Mouse (Mus musculus): ENCODE measurements around the gene Sec16b. TPM values are rescaled to one million over a fixed set of nuclear protein-coding genes. Genes with fewer than 3 reads are reported as not detected.
A peak's percentile ranks its signal among the peaks of the same experiment; 100 is the strongest.

Gene Sec16b
- polyA plus RNA-seq (2016; fragmentation: Nextera tagmentation; extraction: Ambion mirVana) = 0.71 and 1.9 TPM in 2 replicates

DNA sequence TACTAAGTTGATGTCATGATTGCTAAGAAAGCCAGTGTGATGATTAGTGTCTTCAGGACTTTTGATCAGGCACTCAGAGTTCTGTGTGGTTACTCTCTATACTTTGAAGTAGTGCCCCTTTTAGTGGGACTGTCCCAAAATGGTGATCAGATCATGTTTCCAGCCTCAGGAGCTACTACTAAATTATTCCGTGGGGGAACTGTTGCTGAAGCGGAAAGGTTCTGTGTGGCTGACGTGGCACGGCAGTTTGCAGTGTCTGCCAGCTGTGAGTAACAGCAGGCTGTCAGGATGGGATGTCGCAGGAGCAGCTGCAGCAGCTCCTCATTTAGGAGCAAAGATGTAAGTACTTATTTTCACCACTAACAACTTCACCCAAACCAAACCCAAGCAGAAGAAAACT is at the start of gene Sec16b:
TSS of gene Sec16b (plus strand) at position 207 of the 400 bp plus-strand sequence.
- no peak within 1 kb of the TSS for H3K27ac ChIP-seq
- H3K4me1 ChIP-seq = peaks cover 15% of the 10 kb centered on the region
- H3K4me3 ChIP-seq = no peak within 1 kb of the TSS
- no peak for DNase-seq (ENCODE audit: low spot score)
- H3K9me3 ChIP-seq = no peaks in the 10 kb centered on the region
- 40% methylated on average over 5 of the region's 5 CpGs for WGBS
- no peaks in the 10 kb centered on the region for H3K36me3 ChIP-seq
- no peaks in the 10 kb centered on the region for H3K27me3 ChIP-seq (ENCODE audit: insufficient read depth, poor library complexity, severe bottlenecking)

DNA sequence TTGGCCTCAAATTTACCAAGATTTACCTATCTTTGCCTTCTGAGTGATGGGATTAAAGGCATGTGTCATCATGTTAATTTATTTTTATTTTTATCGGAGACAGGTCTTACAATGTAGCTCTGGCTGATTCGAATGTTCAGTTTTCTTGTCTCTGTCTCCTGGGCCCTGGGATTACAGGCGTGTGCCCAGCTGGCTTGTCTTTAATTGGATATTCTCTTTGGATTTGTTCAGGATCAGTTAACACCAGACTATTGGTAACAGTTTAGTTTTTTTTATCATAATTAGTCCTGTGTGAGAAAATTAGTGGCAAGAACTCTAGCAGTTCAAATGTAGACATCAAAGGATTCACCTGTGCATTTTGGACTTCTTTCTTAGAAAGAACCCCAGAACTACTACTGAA is 48.7 kb upstream of the Sec16b start:
- DNase-seq (ENCODE audit: low spot score) = no peak
- 0 out of 2 replicates have a peak, but pooled peaks cover 4% of the 10 kb centered on the region for H3K36me3 ChIP-seq
- H3K4me1 ChIP-seq = peaks cover 27% of the 10 kb centered on the region
- no peaks in the 10 kb centered on the region for H3K27me3 ChIP-seq (ENCODE audit: insufficient read depth, poor library complexity, severe bottlenecking)
- H3K9me3 ChIP-seq = no peaks in the 10 kb centered on the region
- H3K27ac ChIP-seq = peak overlapping the region; percentile 89; the same call in 1 of the 2 replicates
- 96% methylated on average over 3 of the region's 3 CpGs for WGBS
- no peak overlapping the region for H3K4me3 ChIP-seq

DNA sequence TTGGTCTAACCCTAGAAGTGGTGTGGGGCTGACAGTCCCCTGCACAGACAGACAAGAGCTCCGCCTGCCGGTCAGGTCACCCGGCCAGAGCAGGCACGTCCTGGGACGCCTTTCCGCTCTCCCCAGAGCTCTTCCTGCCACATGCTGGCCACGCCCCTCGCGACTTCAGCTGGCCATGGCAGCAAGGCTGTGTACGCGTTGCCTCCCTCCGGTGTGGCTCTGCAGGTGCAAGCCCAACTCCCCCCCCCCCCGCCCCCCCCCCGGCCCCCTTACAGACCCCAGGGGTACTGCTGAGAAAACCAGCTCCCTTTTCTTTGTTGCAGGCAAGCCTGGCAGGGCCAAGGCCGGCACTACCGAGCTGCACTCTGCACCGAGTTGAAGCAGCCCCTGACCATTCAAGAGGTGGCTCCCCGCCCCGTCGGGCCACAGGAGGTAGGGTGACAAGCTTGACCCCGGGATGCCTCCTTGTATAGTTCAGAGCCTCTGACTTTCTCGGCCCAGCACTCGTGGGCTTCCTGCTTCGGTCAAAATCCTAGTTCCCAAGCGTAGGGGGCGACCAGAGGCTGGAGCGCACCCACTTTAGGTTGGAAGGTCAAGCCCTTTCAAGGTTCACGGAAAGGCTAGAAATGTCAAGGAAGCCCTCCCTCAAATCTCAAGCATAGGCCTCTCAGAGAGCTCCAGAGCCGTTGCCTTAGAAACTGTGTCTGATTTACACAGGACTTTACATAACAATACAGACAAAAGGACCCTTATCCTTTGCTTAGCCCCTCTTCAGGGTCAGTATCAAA is 47.9 kb upstream of the Sec16b start, which contains the start of gene Cryzl2:
TSS of gene Cryzl2 (plus strand) at position 157 of the 788 bp plus-strand sequence.
- WGBS = 9% methylated on average over 27 of the region's 29 CpGs
- no peaks in the 10 kb centered on the region for H3K27me3 ChIP-seq (ENCODE audit: insufficient read depth, poor library complexity, severe bottlenecking)
- H3K9me3 ChIP-seq = no peaks in the 10 kb centered on the region
- peak within 1 kb of the TSS; percentile 66 for H3K4me3 ChIP-seq
- peaks cover 24% of the 10 kb centered on the region for H3K4me1 ChIP-seq
- H3K27ac ChIP-seq = peak within 1 kb of the TSS; percentile 89
- DNase-seq (ENCODE audit: low spot score) = peak; percentile 95
- 0 out of 2 replicates have a peak, but pooled peaks cover 4% of the 10 kb centered on the region for H3K36me3 ChIP-seq

DNA sequence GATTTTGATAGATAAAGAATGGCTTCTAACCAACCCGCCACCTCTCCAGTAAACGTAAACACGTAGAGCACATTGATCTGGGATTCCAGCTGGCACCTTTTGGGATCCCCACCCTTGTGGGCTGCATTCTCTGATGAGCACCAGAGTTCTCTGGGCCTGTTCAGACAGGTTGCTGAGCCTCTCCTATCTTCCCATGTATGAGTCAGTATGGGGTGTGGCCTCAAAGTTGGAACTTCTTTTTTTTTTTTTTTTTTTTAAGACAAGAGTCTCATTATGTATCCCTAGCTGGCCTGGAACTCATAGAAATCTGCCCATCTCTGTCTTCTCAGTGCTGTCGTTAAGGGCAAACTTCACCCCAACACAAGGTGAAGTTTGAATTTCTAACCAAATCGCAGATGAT is 46.6 kb upstream of the Sec16b start:
- 0 out of 2 replicates have a peak, but pooled peaks cover 4% of the 10 kb centered on the region for H3K36me3 ChIP-seq
- H3K4me1 ChIP-seq = peaks cover 24% of the 10 kb centered on the region
- no peaks in the 10 kb centered on the region for H3K9me3 ChIP-seq
- 89% methylated on average over 5 of the region's 5 CpGs for WGBS
- no peaks in the 10 kb centered on the region for H3K27me3 ChIP-seq (ENCODE audit: insufficient read depth, poor library complexity, severe bottlenecking)
- no peak overlapping the region for H3K4me3 ChIP-seq
- DNase-seq (ENCODE audit: low spot score) = no peak
- no peak overlapping the region for H3K27ac ChIP-seq

DNA sequence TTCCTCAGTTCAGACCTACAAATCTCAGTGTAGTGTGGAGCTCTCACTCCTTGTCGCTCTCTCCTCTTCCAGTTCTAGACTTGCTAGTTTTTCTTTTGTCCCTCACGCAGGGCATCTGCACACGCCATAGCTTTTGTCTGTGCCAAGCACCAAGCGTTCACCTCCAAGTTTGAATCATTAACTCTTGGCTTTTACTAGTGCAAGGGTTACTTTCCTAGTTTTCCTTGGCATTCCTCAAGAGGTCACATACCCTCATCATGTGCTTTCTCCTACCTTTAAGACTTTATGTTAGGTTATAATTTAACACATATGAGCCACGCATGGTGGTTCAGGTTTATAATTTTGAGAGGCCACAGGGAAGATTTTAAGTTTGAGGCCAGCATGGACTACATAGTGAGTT is 45.3 kb upstream of the Sec16b start:
- Histone ChIP-seq H3K36me3 (peaks cover 9% of the 10 kb centered on the region; the same call in 1 of the 2 replicates), H3K27me3 (ENCODE audit: insufficient read depth, poor library complexity, severe bottlenecking) (no peaks in the 10 kb centered on the region), H3K4me1 (peaks cover 24% of the 10 kb centered on the region), H3K9me3 (no peaks in the 10 kb centered on the region), H3K4me3 (no peak overlapping the region), H3K27ac (no peak overlapping the region)
- WGBS = 93% methylated on average over 5 of the region's 5 CpGs
- no peak for DNase-seq (ENCODE audit: low spot score)

DNA sequence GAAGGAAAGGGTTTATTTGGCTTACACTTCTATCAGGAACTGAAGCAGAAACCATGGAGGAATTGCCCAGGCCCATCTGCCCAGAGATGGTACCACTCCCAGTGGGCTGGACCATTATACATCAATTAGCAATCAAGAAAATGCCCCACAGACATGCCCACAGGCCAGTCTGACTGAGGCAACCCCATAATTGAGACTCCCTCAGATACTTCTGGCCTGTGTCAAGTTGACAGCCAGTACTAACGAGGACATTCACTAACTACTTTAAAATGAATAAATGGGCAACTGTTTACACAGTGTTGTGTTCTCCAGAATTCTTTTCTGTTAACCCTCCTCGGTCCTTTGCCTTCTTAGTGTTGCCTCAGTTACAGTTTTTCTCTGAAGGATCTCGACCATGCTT is 44.2 kb upstream of the Sec16b start:
- Histone ChIP-seq H3K36me3 (peaks cover 16% of the 10 kb centered on the region; the same call in 1 of the 2 replicates), H3K4me3 (no peak overlapping the region), H3K27ac (no peak overlapping the region), H3K4me1 (peaks cover 24% of the 10 kb centered on the region), H3K27me3 (ENCODE audit: insufficient read depth, poor library complexity, severe bottlenecking) (no peaks in the 10 kb centered on the region), H3K9me3 (no peaks in the 10 kb centered on the region)
- 60% methylated on average over 3 of the region's 3 CpGs for WGBS
- no peak for DNase-seq (ENCODE audit: low spot score)

DNA sequence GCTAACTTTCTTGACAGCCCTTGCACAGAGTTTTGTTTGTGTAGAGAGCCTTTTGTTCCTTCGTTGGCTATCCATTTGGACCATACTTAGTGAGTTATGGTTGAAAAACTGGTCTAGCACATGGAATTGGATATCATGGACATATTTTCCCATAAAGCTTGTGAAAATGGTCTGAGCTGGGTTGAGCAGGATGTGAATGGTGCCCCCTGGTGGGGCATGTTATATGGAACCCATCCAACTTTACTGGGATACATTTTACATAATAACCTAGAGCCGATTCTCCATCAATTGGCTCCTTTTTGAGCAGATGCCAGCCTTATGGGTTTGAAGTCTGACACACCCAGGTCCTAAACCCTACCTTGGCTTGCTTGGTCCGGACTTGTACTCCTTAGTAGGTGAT is 41.3 kb upstream of the Sec16b start:
- Histone ChIP-seq H3K4me3 (no peak overlapping the region), H3K9me3 (no peaks in the 10 kb centered on the region), H3K27me3 (ENCODE audit: insufficient read depth, poor library complexity, severe bottlenecking) (no peaks in the 10 kb centered on the region), H3K36me3 (peaks cover 20% of the 10 kb centered on the region; the same call in 1 of the 2 replicates), H3K27ac (no peak overlapping the region), H3K4me1 (peaks cover 9% of the 10 kb centered on the region; the same call in 1 of the 2 replicates)
- 71% methylated on average over 3 of the region's 3 CpGs for WGBS
- DNase-seq (ENCODE audit: low spot score) = no peak

DNA sequence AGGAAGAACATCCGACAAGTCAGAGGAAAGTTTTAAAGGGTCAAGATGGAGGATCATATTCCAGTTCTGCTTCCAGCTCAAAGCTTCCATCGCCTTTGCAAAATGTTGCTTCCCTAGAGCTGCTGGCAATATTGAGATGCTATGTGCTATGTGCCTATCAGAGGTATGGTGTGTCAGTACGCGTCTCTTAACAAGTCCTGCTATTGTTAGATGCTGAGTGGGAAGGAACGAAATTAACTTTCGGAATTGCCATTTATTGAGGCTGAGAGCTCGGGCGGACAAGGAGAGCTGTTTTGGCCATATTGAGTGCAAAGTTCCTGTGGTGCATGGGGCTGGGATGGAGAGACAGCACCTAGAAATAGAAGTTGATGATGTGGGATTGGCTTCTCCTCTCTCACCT is 38.7 kb upstream of the Sec16b start:
- H3K4me3 ChIP-seq = no peak overlapping the region
- 0 out of 2 replicates have a peak, but pooled peaks cover under 1% of the 10 kb centered on the region for H3K4me1 ChIP-seq
- H3K9me3 ChIP-seq = no peaks in the 10 kb centered on the region
- WGBS = 87% methylated on average over 8 of the region's 8 CpGs
- H3K27me3 ChIP-seq (ENCODE audit: insufficient read depth, poor library complexity, severe bottlenecking) = no peaks in the 10 kb centered on the region
- peaks cover 27% of the 10 kb centered on the region; the same call in 1 of the 2 replicates for H3K36me3 ChIP-seq
- no peak overlapping the region for H3K27ac ChIP-seq
- DNase-seq (ENCODE audit: low spot score) = no peak

DNA sequence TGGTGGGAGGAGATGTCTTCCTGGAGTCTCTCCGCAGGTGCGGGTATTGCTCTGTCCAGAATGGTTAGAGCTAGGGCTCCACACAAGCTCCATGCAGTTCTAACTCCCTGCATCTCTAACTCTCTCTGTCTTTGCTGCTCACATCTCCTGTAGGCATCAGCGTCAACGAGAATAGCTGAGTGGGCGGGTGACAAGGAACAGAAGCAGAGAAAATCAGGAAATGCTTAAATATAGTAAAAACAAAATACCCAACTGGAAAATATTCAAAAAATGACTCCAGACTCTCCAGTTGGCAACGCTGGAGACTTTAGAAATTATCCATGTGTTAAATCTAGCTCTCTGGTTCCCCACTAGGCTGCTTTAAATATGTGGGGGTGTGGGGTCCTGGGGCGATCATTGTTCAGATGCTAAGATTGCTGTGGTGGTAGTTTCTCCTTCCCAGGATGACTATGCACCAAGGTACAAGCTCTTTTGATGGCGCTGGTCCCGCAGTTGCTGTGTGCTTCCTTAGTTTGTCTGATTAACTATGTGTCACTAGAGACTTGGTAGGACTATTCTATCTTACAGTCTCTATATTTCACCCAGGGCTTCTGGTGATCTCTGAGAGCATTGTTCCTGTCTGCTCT is 35.7 kb upstream of the Sec16b start:
- Histone ChIP-seq H3K4me3 (no peak overlapping the region), H3K36me3 (peaks cover 22% of the 10 kb centered on the region; the same call in 1 of the 2 replicates), H3K4me1 (no peaks in the 10 kb centered on the region), H3K9me3 (no peaks in the 10 kb centered on the region), H3K27ac (no peak overlapping the region), H3K27me3 (ENCODE audit: insufficient read depth, poor library complexity, severe bottlenecking) (no peaks in the 10 kb centered on the region)
- DNase-seq (ENCODE audit: low spot score) = no peak
- WGBS = 85% methylated on average over 9 of the region's 9 CpGs

DNA sequence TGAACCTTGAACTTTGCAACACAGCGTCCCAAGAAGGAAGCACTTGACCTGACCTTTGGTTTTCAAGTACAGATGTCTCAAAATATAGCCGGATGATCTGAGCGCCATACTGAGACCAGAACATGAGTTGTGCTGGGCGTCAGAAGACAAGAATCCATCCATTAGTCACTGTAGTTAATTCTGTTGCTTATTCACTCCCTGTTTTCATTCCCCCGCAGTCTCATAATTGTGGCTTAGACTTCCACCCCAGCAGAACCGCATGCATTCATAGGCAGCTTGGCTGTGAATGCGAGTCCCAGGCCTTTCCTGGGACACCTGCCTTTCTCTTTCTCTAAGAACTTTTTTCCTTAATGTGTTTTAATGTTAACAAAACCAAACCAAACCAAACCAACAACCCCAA is 33.8 kb upstream of the Sec16b start:
- H3K4me3 ChIP-seq = no peak overlapping the region
- no peaks in the 10 kb centered on the region for H3K9me3 ChIP-seq
- no peaks in the 10 kb centered on the region for H3K4me1 ChIP-seq
- no peak for DNase-seq (ENCODE audit: low spot score)
- no peak overlapping the region for H3K27ac ChIP-seq
- WGBS = 87% methylated on average over 7 of the region's 7 CpGs
- H3K27me3 ChIP-seq (ENCODE audit: insufficient read depth, poor library complexity, severe bottlenecking) = no peaks in the 10 kb centered on the region
- peaks cover 16% of the 10 kb centered on the region; the same call in 1 of the 2 replicates for H3K36me3 ChIP-seq

DNA sequence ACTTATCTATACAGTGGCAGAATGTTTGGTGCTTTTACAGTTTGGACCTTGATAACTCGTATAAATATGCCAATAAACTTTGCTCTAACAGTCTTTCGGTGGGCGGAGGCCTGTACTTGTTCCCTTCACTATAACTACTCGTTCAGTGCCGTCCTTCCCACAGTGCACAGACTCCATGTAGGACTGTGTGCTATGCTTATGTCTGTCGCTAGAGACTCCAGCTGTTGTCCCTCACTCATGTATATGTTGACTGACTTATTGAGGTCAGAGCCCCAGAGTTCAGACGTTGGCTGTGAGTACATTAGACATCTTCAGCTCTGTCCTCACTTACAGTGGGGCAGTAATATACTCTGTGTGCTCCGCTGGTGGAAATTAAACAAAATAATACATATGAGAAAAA is 31.7 kb upstream of the Sec16b start:
- Histone ChIP-seq H3K4me1 (no peaks in the 10 kb centered on the region), H3K27ac (no peak overlapping the region), H3K36me3 (peaks cover 18% of the 10 kb centered on the region; the same call in 1 of the 2 replicates), H3K4me3 (no peak overlapping the region), H3K9me3 (no peaks in the 10 kb centered on the region), H3K27me3 (ENCODE audit: insufficient read depth, poor library complexity, severe bottlenecking) (no peaks in the 10 kb centered on the region)
- DNase-seq (ENCODE audit: low spot score) = peak; percentile 60
- 85% methylated on average over 8 of the region's 8 CpGs for WGBS

DNA sequence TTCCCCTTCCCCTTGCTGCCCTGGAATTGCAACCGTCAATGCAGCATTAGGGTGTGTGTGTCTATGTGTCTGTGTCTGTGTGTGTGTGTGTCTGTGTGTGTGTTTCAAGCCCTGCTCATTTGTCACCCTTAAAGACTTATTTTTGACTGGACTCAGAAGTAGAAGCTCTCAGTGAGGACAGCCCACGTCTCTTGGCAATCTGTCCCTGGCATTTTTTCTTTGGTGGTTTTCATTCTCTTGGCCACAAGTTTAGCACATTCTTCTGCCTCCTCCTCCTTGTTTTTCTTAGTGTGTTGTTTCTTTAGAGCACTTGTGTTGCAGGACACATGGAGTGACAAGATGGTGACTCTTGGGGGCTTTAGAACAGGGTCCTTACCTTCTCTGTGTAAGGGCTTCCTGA is 30.3 kb upstream of the Sec16b start:
- 67% methylated on average over 2 of the region's 2 CpGs for WGBS
- Histone ChIP-seq H3K36me3 (peaks cover 14% of the 10 kb centered on the region; the same call in 1 of the 2 replicates), H3K4me1 (peaks cover 4% of the 10 kb centered on the region; the same call in 1 of the 2 replicates), H3K27me3 (ENCODE audit: insufficient read depth, poor library complexity, severe bottlenecking) (no peaks in the 10 kb centered on the region), H3K9me3 (no peaks in the 10 kb centered on the region), H3K4me3 (no peak overlapping the region), H3K27ac (no peak overlapping the region)
- DNase-seq (ENCODE audit: low spot score) = no peak

DNA sequence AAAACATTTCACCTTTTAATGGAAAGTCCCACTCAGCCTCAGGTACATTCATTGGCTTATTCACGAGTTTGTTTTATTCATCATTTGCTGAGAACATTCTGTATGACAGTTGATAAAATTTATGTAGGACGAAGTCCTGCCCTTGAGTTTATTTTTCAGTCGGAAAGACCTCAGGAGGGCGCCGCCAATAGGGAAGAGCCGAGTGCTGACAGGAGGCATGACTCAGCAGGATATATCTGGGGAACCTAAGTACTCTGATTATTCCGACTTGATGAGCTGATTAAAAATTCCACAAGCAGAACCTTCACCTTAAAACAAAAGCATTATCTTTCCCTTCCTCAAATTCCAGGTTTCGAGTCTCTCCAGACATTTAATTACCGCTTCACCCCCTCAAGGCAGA is 26.4 kb upstream of the Sec16b start:
- H3K27me3 ChIP-seq (ENCODE audit: insufficient read depth, poor library complexity, severe bottlenecking) = no peaks in the 10 kb centered on the region
- DNase-seq (ENCODE audit: low spot score) = no peak
- 12% methylated on average over 9 of the region's 9 CpGs for WGBS

More for the DNA sequence above, 26.4 kb upstream of the Sec16b start:
- Histone ChIP-seq H3K27ac (no peak overlapping the region), H3K4me3 (no peak overlapping the region), H3K4me1 (peaks cover 4% of the 10 kb centered on the region; the same call in 1 of the 2 replicates), H3K36me3 (peaks cover 7% of the 10 kb centered on the region; the same call in 1 of the 2 replicates), H3K9me3 (no peaks in the 10 kb centered on the region)
